Mouse (Mus musculus) testis, adult 2 months (tissue): ENCODE results near the gene Pla2r1.

Experiments used
- CTCF ChIP-seq: fragments of 200-500 bp; IDR thresholded peaks from 2 replicates; pipeline ENCODE4 v1.5.1; 2012; ENCODE audit warnings: low read depth, mild to moderate bottlenecking, inconsistent platforms, low read length, moderate library complexity; ENCODE audit not compliant: control insufficient read depth, insufficient read depth, insufficient replicate concordance
- POLR2A ChIP-seq: fragments of 200-500 bp; IDR thresholded peaks from 2 replicates; pipeline ENCODE4 v1.6.1; 2012; ENCODE audit warnings: low read depth, mild to moderate bottlenecking, inconsistent platforms, low read length, moderate library complexity; ENCODE audit not compliant: control insufficient read depth

DNA sequence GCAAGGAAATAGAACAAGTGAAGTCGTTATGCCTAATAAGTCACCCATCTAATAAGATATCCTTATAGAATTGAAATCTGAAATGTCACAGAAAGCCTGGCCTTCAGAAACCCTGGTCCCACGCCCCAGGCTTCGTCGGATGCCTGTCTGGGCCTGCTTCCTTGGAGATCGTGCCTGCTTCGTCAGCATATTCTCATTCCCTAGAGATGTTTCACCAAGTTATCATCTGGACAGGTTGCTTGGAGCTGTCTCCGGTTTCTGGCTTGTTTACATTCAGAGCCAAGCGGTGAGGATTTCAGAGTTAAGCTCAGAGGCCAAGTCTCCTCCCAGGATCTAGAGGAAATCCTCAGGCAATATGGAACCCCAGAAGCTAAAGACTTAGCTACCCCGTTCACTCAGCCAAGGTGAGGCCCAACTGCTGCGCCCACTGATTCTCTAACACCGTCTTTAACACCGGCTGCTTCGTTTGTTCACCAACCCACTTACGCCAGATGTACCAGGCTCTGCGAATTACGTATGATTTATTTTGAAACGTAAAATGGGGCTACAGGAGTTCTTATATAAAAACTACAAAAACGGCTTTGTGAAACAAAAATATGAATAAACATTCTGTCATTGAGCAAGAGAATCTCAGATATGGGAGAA is 140.0 kb downstream of the Pla2r1 start:
- no peak for TF ChIP-seq CTCF
- no peak for TF ChIP-seq POLR2A
